Mouse (Mus musculus) cerebellum, postnatal 10 days (tissue): ENCODE measurements around the gene Ankrd28.
"Not testable (repeated sequence)": the region's sequence is repeated elsewhere in the genome, so short reads cannot be mapped to it uniquely, and the experiment has no call there.

Experiments
- DNase-seq, 2 experiments: peaks; one replicate each; pipeline ENCODE4 v3.0.0; 2021; ENCODE audit warnings: mixed read lengths in 2 of 2

Gene Ankrd28

GRCm38 (mm10) chr14:31793979-31794775, 36.3 kb downstream of the Ankrd28 start:
- peak; percentile 33 to 59 for DNase-seq

GRCm38 (mm10) chr14:31790797-31791196, 39.7 kb downstream of the Ankrd28 start:
- peak; percentile 46 to 66 for DNase-seq

- no peak for DNase-seq
These were observed 43.5 kb downstream of the Ankrd28 start for GRCm38 (mm10) chr14:31786906-31787305.

GRCm38 (mm10) chr14:31785681-31786080, 44.8 kb downstream of the Ankrd28 start:
- no peak for DNase-seq

GRCm38 (mm10) chr14:31784975-31785374, 45.5 kb downstream of the Ankrd28 start:
- DNase-seq: no peak

- DNase-seq: peak; percentile 46 to 59
These were observed 49.0 kb downstream of the Ankrd28 start for GRCm38 (mm10) chr14:31781309-31782049.

GRCm38 (mm10) chr14:31780412-31781233, 49.8 kb downstream of the Ankrd28 start:
- peak; percentile 20 to 38 for DNase-seq

GRCm38 (mm10) chr14:31773518-31773917, 56.9 kb downstream of the Ankrd28 start:
- DNase-seq: no peak

- no peak for DNase-seq
These were observed 58.2 kb downstream of the Ankrd28 start for GRCm38 (mm10) chr14:31772251-31772650.

GRCm38 (mm10) chr14:31768531-31768930, 61.9 kb downstream of the Ankrd28 start:
- DNase-seq: no peak

- no peak for DNase-seq
These were observed 66.4 kb downstream of the Ankrd28 start for GRCm38 (mm10) chr14:31764083-31764482.

- no peak for DNase-seq
These were observed 68.7 kb downstream of the Ankrd28 start for GRCm38 (mm10) chr14:31761727-31762126.

- DNase-seq: no peak
These were observed 71.3 kb downstream of the Ankrd28 start for GRCm38 (mm10) chr14:31759195-31759594.

- not testable (repeated sequence) for DNase-seq
These were observed 72.0 kb downstream of the Ankrd28 start for GRCm38 (mm10) chr14:31758410-31758809.

- no peak for DNase-seq
These were observed 82.1 kb downstream of the Ankrd28 start for GRCm38 (mm10) chr14:31748239-31748873.

- no peak for DNase-seq
These were observed 87.9 kb downstream of the Ankrd28 start for GRCm38 (mm10) chr14:31742523-31742922.

GRCm38 (mm10) chr14:31734811-31735210, 95.6 kb downstream of the Ankrd28 start:
- DNase-seq: no peak

- DNase-seq: no peak
These were observed 102.9 kb downstream of the Ankrd28 start for GRCm38 (mm10) chr14:31727522-31727921.

- DNase-seq: no peak
These were observed 107.7 kb downstream of the Ankrd28 start for GRCm38 (mm10) chr14:31722746-31723145.

GRCm38 (mm10) chr14:31721256-31721655, 109.2 kb downstream of the Ankrd28 start:
- no peak for DNase-seq

GRCm38 (mm10) chr14:31718332-31718731, 112.1 kb downstream of the Ankrd28 start:
- DNase-seq: no peak

GRCm38 (mm10) chr14:31717360-31717759, 113.1 kb downstream of the Ankrd28 start:
- no peak for DNase-seq

- DNase-seq: no peak
These were observed 114.8 kb downstream of the Ankrd28 start for GRCm38 (mm10) chr14:31715669-31716068.
